Mouse (Mus musculus) embryonic facial prominence, embryonic 12.5 days (tissue): ENCODE results near the gene Id3. TPM values are rescaled to one million over a fixed set of nuclear protein-coding genes. Genes with fewer than 3 reads are reported as not detected.

Experiments
- ATAC-seq: fragments of 200-750 bp; cut with Nextera tagmentation; 2 replicates; pipeline ENCODE4 v1.8.0; 2017; ENCODE audit not compliant: insufficient number of reproducible peaks, insufficient read depth, low FRiP score, low TSS enrichment
- H3K27ac ChIP-seq: fragments of 300-500 bp; sonication (generic); 2 replicates; pipeline ENCODE4 v1.5.1; 2016; ENCODE audit warnings: mild to moderate bottlenecking
- H3K27me3 ChIP-seq: fragments of 300-500 bp; sonication (generic); 2 replicates; pipeline ENCODE4 v1.6.1; 2016; ENCODE audit warnings: mild to moderate bottlenecking, moderate library complexity
- H3K36me3 ChIP-seq: fragments of 300-500 bp; sonication (generic); 2 replicates; pipeline ENCODE4 v1.6.1; 2016; ENCODE audit warnings: mild to moderate bottlenecking
- H3K4me1 ChIP-seq: fragments of 300-500 bp; sonication (generic); 2 replicates; pipeline ENCODE4 v1.6.1; 2016
- H3K4me2 ChIP-seq: fragments of 300-500 bp; sonication (generic); replicated peaks from 2 replicates; pipeline ENCODE4 v1.6.1; 2016; ENCODE audit warnings: mild to moderate bottlenecking, moderate library complexity
- H3K4me3 ChIP-seq: fragments of 300-500 bp; sonication (generic); 2 replicates; pipeline ENCODE4 v1.5.1; 2016; ENCODE audit warnings: mild to moderate bottlenecking
- H3K9ac ChIP-seq: fragments of 300-500 bp; sonication (generic); 2 replicates; pipeline ENCODE4 v1.6.1; 2016; ENCODE audit warnings: mild to moderate bottlenecking, moderate library complexity
- H3K9me3 ChIP-seq: fragments of 300-500 bp; sonication (generic); 2 replicates; pipeline ENCODE4 v1.6.1; 2016; ENCODE audit warnings: mild to moderate bottlenecking, moderate library complexity
- WGBS: fragments of 180-500 bp; shearing (Covaris S2); methylation state at CpG from one replicate; pipeline ENCODE4 v1.1.7; 2016; 5-methylcytosine and 5-hydroxymethylcytosine counted together
- polyA plus RNA-seq: library from polyadenylated mRNA; unstranded; fragments of >200 nt; fragmentation: Nextera tagmentation; extraction: Ambion mirVana; gene quantifications from 2 replicates; pipeline ENCODE4 v1.2.1, GENCODE M21; 2016

The Id3 gene
- polyA plus RNA-seq, 1 experiment from 2014 or later, result 623 TPM

DNA sequence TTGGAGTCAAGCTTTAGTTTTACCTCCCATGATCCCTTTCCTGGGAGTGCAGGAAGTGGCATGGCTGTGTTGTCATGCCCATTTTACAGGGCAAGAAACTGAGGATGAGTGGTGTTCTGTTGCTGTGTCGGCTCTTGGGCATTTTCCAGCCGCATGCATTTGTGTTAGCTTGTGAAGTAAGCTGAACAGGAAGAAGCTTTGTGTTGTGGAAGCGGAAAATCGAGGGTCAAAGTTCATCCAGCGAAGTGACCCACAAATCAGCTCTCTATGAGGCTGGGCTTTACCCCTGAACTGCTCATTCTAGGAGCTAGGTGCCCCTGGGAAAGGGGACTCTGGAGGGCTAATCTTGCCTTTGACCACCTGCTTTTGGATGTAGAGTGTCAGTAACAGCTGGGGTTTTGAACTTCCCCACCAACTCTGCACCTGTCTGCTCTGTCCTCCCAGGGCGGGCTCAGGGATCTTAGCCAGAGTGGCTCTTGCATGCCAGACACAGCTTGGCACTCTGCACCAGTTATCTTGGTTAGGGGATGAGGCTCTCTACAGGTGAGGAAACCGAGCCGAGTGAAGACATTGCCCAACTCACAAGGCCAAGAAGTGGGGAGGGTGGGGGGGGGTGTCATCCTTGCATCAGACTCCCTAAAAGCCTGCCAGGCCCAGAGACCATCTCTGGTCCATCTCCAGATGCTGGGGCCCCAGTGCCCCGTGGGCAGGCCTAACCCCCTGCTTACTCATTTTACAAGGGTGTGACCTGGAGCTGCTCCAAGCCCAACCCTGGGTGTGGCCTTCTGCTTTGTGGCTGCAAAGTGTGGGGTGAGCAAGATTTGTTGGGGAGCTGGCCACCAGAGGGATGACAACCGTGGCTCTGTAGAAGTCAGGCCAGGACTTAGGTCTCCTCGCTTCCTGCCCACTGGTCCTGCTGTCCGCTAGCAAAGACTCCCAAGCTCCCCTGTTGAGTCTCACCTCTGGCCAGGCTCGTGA is 31.2 kb downstream of the Id3 start:
- ATAC-seq, result no peak
- WGBS, result 69% methylated on average over 13 of the region's 13 CpGs
- Histone ChIP-seq H3K4me3 (peak overlapping the region; percentile 58; the same call in 1 of the 2 replicates), H3K27me3 (no peaks in the 10 kb centered on the region), H3K9ac (0 out of 2 replicates have a peak overlapping the region, but pooled peaks have one; percentile 77), H3K36me3 (no peaks in the 10 kb centered on the region), H3K27ac (peak overlapping the region; percentile 17; the same call in 1 of the 2 replicates), H3K4me1 (peaks cover 47% of the 10 kb centered on the region), H3K4me2 (peak overlapping the region; percentile 99), H3K9me3 (no peaks in the 10 kb centered on the region)

DNA sequence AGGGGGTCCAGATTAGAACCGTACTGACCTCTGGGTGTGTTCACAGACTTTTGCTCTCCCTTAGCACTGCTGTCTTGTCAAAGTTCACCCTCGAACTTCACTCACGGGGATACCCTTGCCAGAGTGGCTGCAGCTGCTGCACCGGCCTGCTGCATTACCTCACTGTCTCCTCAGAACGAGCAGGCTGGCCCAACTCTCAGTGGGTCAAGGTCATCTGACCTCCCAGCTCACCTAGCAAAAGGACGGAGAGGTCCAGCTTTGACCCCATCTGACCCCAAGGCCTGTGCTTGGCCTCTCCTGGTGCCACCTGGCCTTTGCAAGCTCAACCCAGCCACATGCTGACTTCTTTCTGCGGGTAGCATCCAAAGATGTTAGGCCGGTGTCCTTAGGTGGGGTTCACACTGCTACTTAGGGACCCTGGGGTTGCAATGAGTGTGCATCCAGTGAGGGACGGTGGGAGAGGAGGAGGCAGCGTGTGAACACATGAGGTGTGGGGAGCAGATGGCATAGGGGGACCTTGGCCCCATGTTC is 32.8 kb downstream of the Id3 start:
- WGBS, result 60% methylated on average over 10 of the region's 10 CpGs
- Histone ChIP-seq H3K4me3 (no peak overlapping the region), H3K27ac (no peak overlapping the region), H3K9me3 (no peaks in the 10 kb centered on the region), H3K4me2 (no peak overlapping the region), H3K27me3 (no peaks in the 10 kb centered on the region), H3K9ac (no peak overlapping the region), H3K36me3 (no peaks in the 10 kb centered on the region), H3K4me1 (peaks cover 54% of the 10 kb centered on the region)
- no peak for ATAC-seq

DNA sequence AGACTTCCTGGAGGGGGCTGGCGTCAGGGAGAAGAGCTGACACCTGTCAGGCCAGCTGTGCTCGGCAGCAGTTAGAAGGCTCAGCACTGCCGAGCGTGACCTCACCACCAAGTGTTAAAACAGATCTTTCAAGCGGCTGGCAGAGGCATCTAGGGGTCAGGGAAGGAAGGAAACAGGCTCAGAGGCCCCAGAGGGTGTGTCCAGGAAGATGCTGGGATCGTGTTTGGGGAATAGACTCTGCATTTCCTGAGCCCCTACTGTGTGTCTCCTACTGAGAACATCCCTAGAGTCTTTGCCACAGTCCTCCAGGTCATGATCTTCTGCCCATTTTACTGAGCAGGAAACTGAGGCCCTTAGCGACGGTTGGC is 33.9 kb downstream of the Id3 start:
- Histone ChIP-seq H3K36me3 (no peaks in the 10 kb centered on the region), H3K27ac (peak overlapping the region; percentile 60; the same call in 1 of the 2 replicates), H3K27me3 (no peaks in the 10 kb centered on the region), H3K4me1 (peaks cover 49% of the 10 kb centered on the region), H3K9ac (no peak overlapping the region; the same call in 1 of the 2 replicates), H3K4me2 (0 out of 2 replicates have a peak overlapping the region, but pooled peaks have one; percentile 1), H3K9me3 (no peaks in the 10 kb centered on the region), H3K4me3 (0 out of 2 replicates have a peak overlapping the region, but pooled peaks have one; percentile 1)
- WGBS, result 36% methylated on average over 8 of the region's 8 CpGs
- ATAC-seq, result no peak

DNA sequence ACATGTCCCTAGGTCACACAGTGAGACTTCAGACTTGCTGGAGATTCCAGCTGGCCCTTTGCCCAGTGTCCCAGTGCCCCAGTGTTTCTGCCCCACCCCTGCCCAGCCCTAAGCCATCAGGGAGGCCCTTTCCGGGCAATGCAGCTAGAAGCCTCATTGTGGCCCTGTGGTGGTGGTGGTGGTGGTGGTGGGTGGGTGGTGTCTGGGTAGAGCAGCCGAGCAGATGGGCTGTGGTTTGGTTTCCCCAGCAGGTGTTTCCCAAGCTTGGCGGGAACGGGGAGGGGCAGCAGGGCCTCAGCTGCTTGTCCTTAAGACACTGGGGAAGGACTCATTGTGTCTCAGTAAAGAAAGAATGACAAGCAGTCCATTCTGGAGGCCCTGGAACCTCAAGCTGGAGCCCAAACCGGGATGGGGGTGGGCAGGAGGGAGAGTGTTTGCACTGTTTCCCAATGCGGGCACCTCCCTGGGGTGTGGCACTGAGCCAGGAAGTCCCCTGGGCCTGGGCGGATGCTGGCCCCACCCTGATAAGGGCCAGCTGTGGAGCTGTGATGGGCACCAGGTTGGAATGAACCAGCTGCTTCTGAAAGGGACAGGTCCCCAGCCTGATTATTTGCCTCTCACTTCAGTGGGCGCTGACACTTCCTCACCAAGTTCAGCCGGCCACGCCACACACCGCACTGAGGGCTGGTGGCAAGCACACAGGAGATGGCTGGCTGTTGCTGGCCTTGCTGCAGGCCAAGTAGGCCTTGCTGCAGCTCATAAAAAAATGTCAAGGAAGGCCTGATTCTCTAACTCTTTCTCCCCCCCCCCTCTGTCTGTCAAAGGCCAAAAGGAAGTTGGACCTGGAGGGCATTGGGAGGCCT is 34.5 kb downstream of the Id3 start:
- no peak overlapping the region for H3K9ac ChIP-seq
- 0 out of 2 replicates have a peak overlapping the region, but pooled peaks have one; percentile 1 for H3K4me3 ChIP-seq
- H3K4me2 ChIP-seq, result 0 out of 2 replicates have a peak overlapping the region, but pooled peaks have one; percentile 1
- H3K4me1 ChIP-seq, result peaks cover 49% of the 10 kb centered on the region
- 69% methylated on average over 11 of the region's 11 CpGs for WGBS
- no peaks in the 10 kb centered on the region for H3K9me3 ChIP-seq
- no peaks in the 10 kb centered on the region for H3K36me3 ChIP-seq
- no peak for ATAC-seq
- H3K27ac ChIP-seq, result peak overlapping the region; percentile 60
- no peaks in the 10 kb centered on the region for H3K27me3 ChIP-seq

- peak overlapping the region; percentile 60 for H3K27ac ChIP-seq
- no peak overlapping the region for H3K9ac ChIP-seq
- no peak overlapping the region for H3K4me3 ChIP-seq
- no peak for ATAC-seq
- peaks cover 43% of the 10 kb centered on the region for H3K4me1 ChIP-seq
- no peak overlapping the region for H3K4me2 ChIP-seq
- WGBS, result 79% methylated on average over 12 of the region's 12 CpGs
- no peaks in the 10 kb centered on the region for H3K27me3 ChIP-seq
- no peaks in the 10 kb centered on the region for H3K36me3 ChIP-seq
- no peaks in the 10 kb centered on the region for H3K9me3 ChIP-seq
Measured at GRCm38 (mm10) chr4:136178475-136178921, 35.2 kb downstream of the Id3 start.

DNA sequence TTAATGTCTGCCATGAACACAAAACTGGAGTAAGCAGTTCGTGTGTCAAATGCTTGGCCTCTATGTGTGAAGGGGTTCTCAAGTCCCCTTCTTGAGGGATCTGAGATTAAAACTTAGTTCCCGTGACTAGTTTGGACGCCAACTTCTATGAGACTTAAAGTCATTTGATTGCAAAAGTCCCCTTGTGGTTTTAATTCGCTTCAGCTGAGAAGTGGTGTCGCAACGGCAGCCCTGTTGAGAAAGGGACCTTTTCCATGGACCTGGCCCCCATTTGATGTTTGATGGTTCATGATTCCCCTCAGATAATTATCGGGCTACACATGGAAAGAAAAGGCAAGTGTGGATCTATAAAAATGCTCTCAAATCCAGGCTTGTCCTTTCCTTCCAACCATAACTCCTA is 36.2 kb downstream of the Id3 start:
- no peaks in the 10 kb centered on the region for H3K27me3 ChIP-seq
- no peaks in the 10 kb centered on the region for H3K9me3 ChIP-seq
- WGBS, result 87% methylated on average over 7 of the region's 7 CpGs
- H3K4me1 ChIP-seq, result peaks cover 34% of the 10 kb centered on the region
- ATAC-seq, result no peak
- H3K9ac ChIP-seq, result no peak overlapping the region
- H3K4me2 ChIP-seq, result peak overlapping the region; percentile 46; the same call in 1 of the 2 replicates
- no peak overlapping the region for H3K4me3 ChIP-seq
- H3K36me3 ChIP-seq, result no peaks in the 10 kb centered on the region
- no peak overlapping the region for H3K27ac ChIP-seq

- H3K9ac ChIP-seq, result peak overlapping the region; percentile 30
- H3K9me3 ChIP-seq, result no peaks in the 10 kb centered on the region
- 3% methylated on average over 15 of the region's 15 CpGs for WGBS
- no peaks in the 10 kb centered on the region for H3K27me3 ChIP-seq
- H3K4me3 ChIP-seq, result peak overlapping the region; percentile 31
- H3K36me3 ChIP-seq, result no peaks in the 10 kb centered on the region
- peak overlapping the region; percentile 46 for H3K4me2 ChIP-seq
- ATAC-seq, result no peak
- H3K27ac ChIP-seq, result 0 out of 2 replicates have a peak overlapping the region, but pooled peaks have one; percentile 60
- peaks cover 28% of the 10 kb centered on the region for H3K4me1 ChIP-seq
Measured at GRCm38 (mm10) chr4:136179998-136180397, 36.7 kb downstream of the Id3 start.

DNA sequence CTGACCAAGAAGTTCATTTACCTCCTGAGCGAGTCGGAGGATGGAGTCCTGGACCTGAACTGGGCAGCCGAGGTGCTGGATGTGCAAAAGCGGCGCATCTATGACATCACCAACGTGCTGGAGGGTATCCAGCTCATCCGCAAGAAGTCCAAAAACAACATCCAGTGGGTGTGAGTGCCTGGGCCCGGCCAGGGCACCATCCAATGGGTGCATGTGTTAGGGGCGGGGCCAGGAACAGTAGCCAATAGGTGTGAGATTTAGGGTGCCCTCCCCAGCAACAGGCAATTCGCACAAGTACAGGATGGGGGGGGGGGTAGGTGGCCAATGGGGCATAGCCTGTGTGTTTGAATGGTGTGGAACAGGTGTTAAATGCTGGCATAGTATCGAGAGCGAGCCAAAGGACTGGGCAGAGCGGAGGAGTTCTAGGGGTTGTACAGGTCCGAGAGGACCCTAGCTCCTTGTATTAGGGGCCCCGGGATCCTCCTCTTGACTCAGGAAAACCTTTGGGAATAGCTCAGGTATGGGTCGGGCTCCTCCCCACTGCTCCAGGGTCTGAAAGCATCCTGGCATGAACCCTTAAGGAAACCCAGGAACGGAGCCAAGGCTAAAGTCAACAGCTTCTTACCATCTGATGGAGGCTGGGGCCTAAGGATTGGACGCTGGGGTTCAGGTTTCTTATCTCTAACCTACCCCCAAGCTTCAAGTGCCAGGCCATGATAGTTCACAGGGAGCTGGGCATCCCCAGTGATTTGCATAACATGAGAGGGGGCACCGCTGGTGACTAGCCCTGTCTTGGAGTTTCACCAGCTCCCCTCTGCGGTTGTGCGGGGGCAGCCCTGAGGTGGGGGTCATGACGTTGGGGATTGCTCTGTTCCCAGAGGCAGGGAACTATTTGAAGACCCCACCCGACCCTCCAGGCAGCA is 37.4 kb downstream of the Id3 start:
- no peaks in the 10 kb centered on the region for H3K27me3 ChIP-seq
- H3K9ac ChIP-seq, result peak overlapping the region; percentile 30
- 0 out of 2 replicates have a peak overlapping the region, but pooled peaks have one; percentile 60 for H3K27ac ChIP-seq
- H3K9me3 ChIP-seq, result no peaks in the 10 kb centered on the region
- no peaks in the 10 kb centered on the region for H3K36me3 ChIP-seq
- ATAC-seq, result peak; percentile 77; the same call in 1 of the 2 replicates
- H3K4me1 ChIP-seq, result peaks cover 24% of the 10 kb centered on the region
- peak overlapping the region; percentile 31 for H3K4me3 ChIP-seq
- WGBS, result 12% methylated on average over 23 of the region's 23 CpGs
- H3K4me2 ChIP-seq, result peak overlapping the region; percentile 46

DNA sequence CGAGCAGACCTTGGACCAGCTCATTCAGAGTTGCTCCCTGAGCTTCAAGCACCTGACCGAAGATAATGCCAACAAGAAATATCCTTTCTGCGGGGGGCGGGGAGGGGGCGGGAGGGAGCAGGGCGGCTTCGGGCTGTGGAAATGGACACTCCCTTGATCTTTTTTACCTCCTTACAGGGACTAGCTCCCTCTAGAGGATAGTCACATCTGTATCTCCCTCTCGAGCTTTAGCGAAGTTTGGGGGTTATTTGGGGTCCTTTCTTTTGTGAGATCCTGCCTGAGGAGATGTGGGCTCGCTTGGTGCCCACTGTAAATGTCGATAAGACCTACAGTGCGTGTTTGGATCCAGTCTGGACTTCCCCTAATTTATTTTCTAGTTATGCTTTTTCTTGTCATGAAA is 38.1 kb downstream of the Id3 start:
- Histone ChIP-seq H3K9ac (no peak overlapping the region), H3K4me1 (peaks cover 22% of the 10 kb centered on the region), H3K9me3 (no peaks in the 10 kb centered on the region), H3K4me2 (peak overlapping the region; percentile 46), H3K4me3 (no peak overlapping the region), H3K27ac (no peak overlapping the region), H3K36me3 (0 out of 2 replicates have a peak, but pooled peaks cover 3% of the 10 kb centered on the region), H3K27me3 (no peaks in the 10 kb centered on the region)
- 23% methylated on average over 12 of the region's 12 CpGs for WGBS
- ATAC-seq, result no peak

GRCm38 (mm10) chr4:136185375-136185774 is 42.1 kb downstream of the Id3 start:
- 78% methylated on average over 9 of the region's 9 CpGs for WGBS
- ATAC-seq, result no peak
- H3K9ac ChIP-seq, result no peak overlapping the region
- no peak overlapping the region for H3K27ac ChIP-seq
- H3K9me3 ChIP-seq, result no peaks in the 10 kb centered on the region
- peaks cover 17% of the 10 kb centered on the region; the same call in 1 of the 2 replicates for H3K36me3 ChIP-seq
- no peak overlapping the region for H3K4me2 ChIP-seq
- H3K4me3 ChIP-seq, result no peak overlapping the region
- H3K4me1 ChIP-seq, result peaks cover 7% of the 10 kb centered on the region; the same call in 1 of the 2 replicates
- no peaks in the 10 kb centered on the region for H3K27me3 ChIP-seq
